Mouse (Mus musculus) CD4-positive helper T cell, adult 2 months (primary cell): ENCODE results near the gene Rps6ka5.

Experiments
- DNase-seq: peaks from one replicate; pipeline ENCODE4 v3.0.0-alpha.2; 2012; ENCODE audit warnings: low read depth, missing footprints, low spot score

Rps6ka5 gene

DNA sequence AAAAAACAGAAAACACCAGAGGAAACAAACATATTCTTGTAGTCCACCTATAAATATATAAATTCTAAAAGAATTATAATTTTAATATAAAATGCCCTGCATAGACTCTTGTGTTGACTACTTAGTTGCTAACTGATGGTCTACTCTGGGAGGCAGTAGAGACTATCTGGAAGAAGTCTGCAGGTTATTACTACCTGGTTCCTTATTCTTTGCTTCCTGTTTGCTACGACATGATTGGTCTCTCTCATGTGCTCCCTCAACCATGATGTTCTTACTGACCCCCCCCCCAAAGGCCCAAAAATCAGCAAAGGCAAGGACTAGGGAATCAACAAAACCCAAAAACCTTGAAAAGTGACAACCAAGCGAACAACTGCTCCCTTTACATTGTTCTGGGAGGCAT is 66.7 kb downstream of the Rps6ka5 start:
- DNase-seq = no peak

DNA sequence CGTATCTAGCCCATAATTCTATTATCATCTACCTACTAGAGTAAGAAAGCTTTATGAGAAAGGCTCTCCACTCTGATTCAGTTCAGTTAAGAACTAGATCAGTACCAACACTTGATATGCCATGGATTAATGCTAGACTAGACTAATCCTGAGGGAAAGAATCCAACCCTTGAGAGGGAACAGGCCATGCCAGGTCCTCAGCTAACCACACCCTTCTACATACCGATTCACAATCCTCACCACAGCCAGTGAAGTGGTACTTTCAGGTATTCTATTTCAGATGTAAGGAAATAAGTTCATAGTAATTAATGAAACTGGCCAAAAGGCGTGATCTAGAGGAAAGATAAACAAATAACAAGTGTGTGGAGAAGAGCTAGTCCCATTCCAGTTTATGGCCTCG is 70.8 kb downstream of the Rps6ka5 start:
- DNase-seq = no peak

DNA sequence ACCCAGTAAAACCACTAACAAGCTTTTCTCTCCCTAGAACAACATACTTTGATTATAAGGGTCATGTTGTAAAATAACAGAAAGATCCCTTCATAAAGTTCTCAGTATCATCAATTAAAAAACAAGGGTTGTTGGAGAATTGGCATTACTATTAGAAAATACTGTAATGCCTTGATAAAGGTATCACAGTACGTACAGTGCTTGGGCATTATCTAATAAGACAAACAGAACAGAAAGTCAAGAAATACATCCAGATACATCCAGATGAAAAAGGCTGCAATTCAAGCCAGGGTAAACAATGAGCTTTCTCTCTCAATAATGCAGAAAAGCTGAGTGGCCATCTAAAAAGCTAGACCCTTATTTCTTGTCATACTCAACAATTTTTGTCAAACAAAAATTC is 84.8 kb downstream of the Rps6ka5 start:
- DNase-seq = no peak

DNA sequence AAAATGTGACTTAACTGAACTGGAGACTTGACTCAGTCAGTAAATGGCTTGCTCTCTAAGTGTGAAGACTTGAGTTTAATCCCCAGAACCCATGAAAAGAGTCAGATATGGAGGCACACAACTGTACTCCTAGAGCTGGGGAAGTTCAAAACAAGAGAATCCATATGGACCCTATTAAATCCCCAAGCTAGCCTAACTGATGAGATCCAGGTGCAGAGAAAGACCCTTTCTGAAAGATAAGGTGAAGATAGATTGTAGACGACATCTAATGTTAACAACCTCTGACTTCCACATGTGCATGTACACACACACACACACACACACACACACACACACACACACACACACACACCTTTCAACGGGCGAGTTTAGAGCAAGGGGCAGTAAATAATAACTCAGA is 86.1 kb downstream of the Rps6ka5 start:
- DNase-seq = no peak

DNA sequence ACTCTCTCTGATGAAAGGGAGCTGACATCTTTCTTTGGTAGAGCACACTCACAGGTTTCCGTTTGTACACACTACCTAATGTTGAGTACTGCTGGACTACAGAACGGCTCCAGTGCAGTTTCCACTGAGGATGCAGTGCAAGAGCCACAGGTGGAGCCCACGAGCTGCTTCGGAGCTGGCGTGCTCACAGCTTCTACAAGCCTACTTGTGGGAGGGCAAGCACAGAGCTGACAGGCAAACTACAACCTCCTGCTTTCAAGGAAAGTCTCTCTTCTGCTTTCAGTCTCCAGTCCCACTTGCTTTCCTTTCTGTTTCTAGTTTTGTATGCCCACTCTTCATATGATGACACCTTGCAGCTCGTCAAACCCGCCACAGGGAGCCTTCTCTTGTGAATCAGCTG is 87.1 kb downstream of the Rps6ka5 start:
- DNase-seq = peak; percentile 56

DNA sequence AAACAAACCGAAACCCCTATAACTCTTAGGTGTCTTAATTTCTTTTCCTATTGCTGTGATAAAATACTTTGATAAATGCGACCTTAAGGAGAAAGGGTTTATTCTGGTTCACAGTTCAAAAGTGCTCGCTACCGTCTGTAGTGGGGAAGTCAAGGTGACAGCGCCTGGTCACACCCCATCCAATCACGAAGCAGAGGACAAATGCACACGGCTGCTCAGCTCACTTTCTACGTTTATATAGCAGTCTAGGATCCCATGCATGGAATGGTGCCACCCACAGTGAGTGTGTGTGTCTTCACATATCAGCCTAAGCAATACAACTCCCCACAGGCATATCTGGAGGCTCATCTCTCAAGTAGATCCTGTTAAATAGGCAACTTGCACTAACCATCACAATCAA is 88.9 kb downstream of the Rps6ka5 start:
- no peak for DNase-seq

DNA sequence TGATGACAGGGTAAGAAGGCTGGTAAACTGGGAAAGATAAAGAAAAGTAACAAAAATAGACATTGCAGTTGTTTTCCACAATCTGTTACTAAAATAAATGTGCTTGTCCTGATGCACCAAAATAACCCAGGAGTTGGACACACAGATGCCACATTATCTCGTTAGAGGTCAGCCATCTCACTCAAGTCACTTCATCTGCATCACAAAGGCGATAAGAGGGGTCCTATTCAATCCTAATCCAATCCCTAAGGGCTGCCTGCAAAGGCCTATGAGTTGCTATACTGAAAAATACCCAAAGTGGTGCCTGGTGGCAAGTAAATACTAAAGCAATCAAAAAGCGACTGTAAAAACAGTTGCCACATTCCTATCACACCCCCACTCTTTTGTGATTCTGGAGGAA is 90.0 kb downstream of the Rps6ka5 start:
- no peak for DNase-seq

DNA sequence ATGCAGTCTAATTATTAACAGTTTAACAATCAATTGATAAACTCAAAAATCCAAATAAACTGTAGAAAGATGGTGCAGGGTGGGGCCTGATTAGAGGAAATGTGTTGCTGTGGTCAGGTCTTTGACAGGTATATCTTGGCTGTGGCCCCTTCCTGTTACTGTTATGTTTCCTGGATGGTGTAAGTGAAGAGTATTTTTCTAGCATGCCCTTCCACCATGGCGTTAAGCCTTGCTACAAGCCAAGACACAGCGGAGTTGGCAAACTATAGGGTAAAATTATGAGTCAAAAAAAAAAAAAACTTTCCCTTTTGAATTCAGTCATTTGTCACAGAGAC is 90.5 kb downstream of the Rps6ka5 start:
- peak; percentile 53 for DNase-seq

DNA sequence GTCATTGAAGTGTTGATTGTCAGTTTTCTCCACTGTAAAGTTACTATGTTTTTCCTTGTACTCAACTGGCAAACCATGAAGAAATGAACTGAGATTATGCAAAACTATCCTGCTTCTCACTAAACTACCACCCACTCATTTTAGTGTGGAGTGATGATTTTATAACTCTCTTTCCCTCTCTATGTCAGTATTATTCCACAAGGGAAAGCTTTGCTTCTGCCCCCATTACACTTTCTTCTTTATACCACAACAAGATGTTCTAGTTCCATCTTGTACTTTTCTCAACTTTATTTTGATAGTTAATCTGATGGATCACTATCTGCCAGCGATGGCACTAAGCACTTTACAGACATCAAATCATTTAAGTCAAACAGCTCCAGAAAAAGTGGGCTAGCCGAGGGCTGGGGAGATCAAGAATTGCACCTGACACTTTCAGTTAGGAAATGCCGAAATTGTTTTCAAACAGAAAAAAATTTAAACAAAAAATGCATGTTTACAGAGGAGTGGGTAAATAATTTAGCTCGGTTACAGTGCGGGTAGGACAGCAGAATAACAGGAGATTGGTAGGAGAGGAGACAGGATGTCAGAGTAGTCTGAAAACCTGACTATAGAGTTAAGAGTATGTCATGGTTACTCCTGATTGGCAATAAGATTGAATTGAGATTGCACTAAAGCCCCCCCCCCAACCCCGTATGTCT is 91.0 kb downstream of the Rps6ka5 start:
- DNase-seq = no peak

DNA sequence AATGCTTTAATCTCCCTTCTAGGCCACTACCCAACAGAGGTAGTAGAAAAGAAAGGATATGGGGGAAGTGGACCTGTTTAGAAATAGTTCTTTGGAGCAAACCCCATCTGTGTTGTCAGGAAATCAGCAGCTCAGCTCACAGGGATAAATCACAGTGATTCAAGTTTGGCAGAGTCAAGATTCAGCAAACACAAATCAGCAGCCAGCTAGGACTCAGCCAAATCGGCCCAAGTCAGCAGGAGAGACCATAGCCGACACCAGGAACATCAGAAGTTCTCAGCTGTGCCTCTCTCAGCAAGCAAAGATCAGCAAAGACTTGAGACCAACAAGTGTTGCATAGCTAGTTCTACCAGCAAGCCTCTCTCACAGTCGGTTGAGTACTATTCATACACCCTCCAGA is 93.6 kb downstream of the Rps6ka5 start:
- DNase-seq = no peak

DNA sequence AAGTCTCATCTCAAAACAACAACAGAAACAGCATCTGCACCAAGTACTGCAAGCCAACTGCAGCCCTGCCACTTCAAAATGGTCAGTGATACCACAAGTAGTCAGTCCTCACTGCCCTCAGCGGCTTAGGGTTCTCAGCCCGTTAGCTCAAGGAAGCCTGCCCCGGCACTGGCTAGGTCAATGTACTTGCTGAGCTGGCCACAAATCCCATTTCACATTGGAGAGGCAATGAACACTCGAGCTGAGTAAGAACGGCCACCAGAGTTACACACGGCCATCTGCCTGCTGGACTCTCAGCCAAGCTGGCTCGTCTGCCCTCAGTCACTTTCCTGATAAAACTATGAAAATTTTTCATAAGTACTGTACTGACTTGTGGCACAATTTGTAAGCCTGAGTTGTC is 95.5 kb downstream of the Rps6ka5 start:
- no peak for DNase-seq

DNA sequence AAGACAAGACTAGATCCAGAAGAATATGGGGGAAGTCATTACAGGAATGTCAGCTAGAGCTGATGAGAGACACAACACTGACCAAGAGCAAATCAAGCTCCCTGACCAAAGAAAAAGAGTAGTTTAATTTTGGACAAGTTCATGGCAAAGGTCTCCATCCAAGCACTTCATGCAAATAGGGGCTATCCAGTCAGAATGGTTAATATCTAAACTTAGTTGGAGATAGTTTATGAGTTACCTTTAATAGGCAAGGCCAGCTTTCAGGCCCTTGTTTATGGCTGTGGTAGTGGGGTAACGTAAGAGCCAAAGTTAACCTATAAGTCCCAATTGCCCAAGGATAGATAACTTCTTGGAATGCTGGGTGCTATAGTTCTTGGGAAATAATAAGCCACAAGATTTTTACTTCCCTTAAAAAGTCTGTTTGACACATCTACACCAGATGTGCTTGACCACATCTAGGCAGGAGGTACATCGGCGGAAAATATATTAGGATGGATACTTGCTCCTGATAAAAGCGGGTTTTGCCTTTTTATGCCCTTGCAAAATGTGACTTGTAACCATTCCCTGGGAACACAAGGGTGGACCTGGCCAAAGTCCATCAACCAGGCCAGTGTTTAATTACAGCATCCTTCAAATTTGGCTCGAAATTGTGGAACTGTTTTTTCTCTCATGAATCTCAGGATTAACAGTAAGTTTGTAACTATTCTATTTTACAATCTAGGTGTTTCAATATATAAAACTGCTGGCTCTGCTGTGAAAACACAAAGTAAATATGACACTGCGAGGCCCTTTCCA is 97.5 kb downstream of the Rps6ka5 start:
- DNase-seq = no peak

DNA sequence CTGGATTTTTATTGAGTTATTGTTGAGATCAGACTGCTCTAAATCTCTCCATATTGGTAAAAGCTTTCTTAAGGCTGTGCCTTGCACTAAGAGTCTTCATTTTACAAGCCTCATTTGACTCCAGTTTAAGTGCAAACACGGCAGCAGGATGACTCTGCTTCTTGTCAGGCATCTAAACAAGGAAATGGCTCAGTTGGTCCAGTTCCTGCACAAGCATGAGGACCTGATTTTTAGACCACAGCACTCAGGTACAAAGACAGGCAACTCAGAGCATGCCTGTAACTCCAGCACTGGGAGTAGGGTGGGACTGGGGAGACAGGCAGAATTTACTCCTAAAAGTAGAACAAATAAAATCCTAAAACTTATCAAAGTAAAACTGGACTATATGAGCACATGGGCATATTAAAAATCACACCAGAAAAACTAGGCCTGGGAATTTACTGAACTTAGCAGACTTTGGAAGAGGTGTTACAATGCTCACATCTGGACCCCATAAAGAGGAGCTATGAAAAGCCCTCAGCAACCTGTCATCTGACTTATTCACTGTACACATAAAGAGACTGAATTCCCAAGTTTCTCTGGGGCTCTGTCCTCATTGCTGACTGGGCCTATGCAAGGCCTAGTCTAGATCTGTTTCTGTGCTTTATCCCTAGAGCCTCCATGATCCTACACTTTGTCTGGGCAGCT is 99.6 kb downstream of the Rps6ka5 start:
- no peak for DNase-seq

DNA sequence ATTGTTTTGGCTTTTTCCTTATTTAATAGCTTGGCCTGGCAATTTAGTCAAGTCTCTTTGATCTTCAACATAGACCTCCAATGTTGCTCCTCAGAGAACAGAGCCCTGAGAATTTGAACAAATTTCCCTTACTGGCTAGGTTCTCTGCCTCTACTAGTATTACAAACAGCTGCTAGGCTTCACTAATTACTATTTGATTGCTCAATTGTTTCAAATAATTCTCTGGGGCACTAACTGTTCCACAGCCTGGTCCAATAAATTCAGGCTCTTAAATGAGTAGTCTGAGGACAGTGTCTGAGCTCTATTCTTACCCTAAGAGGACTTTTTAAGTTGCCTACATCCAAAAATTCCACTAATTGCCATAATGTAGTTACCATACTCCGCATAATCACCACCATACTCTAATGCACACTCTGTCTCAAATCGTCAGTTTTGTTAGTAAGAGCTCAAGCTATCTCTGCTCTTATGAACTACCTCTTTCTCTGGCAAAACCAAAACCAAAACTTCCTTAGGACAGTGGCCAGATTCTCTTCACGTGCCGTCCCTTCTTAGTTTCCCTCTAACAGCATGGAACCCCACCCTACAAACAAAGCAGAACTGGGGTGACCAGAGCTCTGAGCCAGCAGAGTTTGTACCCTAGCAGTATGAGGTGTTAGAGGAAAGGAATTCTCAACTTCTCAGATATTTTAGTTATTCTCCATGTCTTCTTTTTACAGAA is 100.4 kb downstream of the Rps6ka5 start:
- DNase-seq = no peak

DNA sequence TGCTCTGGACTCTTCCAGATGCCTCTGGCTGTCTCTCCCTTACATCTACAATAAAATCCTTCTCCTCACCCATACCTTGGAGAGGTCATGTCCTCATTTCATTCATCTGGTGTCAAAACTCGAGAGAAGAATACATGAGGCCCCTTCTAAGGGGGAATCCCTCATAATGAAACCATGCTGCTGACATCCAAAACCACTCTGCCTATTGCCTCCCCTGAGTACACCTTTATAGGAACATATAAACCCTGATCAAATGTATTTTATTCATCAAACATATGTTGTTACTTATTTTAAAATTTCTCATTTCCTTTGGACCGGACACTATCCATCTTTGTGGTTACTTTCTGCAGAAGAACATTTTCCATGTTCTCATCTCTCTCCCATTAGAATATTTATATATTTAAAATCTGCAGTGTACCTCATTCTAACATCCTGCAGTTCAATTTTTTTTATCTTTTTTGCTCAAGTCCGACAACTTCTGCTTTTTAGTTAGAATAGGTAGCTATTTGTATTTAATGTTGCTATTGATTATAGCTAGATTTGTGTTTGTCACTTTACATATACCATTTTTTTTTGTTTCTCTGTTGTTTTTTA is 101.8 kb downstream of the Rps6ka5 start:
- DNase-seq = no peak

DNA sequence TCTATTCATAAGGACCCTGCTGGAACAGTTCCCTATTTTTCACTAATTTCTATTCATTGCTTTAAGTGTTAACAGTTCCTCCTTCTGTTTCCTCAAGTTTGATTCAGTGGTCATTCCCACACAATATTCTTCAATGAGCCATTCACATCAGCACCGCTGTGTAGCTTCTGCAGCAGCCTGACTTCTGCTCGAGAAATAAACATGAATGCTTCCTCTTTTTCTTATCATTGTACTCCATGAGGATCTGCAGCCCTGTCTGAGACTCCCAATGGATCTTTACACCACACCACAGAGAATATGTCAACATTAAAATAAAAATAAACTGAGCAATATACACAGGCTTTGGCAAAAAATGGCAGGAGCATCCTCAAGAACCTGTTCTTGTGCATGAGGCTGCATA is 111.5 kb downstream of the Rps6ka5 start:
- no peak for DNase-seq

DNA sequence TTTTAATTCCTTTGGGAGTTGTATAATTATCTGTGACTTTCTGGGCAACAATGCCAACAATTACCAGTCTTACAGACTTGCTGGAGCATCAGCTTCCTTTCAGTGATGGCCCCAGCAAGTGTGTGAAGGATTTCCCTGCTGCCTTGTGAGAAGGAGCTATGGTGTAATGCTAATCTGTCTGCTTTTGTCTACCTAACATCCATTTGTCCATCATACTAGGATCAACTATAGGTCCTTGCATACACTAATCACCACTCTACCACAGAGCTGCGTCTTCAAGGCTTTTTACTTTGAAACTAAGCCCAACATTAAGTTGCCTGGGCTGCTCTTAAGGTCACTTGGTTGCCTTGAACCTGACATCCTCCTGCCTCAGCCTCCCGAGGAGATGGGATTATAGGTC is 112.9 kb downstream of the Rps6ka5 start:
- no peak for DNase-seq

DNA sequence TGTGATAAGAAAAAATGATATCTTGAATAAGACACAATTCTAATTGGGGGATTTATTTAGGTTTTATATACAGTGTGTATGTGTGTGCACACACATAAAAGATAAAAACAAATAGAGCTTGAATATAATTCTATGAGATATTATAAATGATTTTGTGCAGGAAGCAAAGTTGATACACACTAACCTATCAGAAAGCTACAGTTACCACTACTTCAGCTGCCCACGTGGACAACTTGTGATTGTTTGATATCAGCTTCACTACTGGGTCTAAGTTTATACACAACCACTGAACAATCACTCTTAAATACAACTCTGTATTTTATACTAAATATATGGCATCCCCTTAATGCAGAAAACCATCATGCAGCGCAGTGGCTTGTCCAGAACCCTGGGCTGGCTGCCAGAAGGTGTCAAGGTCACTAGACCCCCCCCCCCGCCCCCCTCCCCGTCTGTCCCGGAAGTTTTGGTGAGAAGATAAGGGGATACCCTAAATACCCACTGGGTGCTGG is 113.5 kb downstream of the Rps6ka5 start:
- DNase-seq = no peak

DNA sequence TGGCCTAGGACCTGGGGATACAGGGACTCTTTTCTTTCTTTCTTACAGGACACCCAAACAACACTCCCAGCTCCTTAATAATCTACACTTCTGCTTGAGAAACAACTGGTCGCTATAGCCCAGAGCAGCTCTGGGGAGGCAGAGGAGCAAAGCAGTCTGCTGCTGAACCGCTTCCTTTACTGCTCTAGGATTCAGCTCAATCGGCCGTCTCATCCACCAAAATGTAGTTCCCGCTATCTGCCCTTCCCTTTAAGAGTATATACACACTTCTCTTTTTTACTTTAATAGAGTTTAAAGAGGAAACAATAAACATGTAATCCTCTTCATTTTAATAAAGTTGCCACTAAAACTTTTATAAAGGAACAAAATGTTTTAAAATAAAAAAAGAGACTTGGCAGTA is 117.0 kb downstream of the Rps6ka5 start:
- DNase-seq = no peak

DNA sequence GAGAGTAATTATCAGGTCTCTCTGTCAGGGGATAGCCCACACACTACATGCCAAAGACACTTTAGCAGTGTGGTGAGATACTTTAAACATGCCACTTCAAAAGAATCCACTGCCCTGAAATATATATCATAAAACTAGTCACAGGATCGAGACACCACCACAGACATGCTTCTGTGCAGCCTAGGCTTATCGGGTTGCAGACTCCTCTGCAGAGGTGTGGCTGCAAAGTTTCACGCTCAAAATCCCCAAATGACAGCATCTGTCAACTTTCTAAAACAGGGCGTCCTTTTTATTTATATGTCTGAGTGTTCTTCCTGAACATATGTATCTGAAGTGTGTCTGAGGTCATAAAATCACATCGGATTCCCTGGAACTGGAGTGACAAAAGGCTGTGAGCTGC is 117.7 kb downstream of the Rps6ka5 start:
- no peak for DNase-seq

DNA sequence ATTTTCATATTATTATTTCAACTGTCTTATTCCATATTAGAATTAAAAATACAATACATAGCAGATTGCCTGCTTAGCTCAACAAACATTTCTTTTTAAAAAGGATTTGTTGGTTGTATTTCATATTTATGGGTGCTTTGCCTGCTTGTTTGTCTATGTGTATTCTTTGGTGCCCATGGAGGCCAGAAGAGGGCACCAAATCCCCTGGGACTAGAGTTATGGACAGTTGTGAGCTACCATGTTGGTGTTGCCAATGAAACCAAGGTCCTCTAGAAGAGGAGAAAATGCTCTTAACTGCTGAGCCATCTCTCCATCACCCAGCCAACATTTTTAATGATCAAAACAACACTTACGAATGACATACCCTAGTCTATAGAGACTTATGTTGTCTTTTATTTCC is 120.0 kb downstream of the Rps6ka5 start:
- peak; percentile 39 for DNase-seq

DNA sequence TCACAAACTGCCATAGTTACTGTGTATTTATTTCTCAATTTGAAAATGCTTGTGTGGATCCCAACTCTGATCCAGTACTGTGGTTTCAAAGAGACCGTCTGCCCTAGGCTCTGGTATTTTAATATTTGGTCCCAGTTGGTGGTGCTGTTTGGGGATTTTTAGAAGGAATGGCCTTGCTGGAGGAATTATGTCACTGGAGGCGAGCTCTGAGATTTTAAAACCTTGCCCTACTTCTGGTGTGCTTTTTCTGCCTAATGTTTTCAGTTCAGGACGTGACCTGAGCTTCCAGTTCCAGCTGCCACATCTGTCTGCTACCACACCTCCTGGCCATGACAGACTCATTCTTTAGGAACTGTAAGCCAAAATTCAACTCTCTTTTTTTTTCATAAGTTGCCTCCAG is 121.2 kb downstream of the Rps6ka5 start:
- DNase-seq = no peak
